Mouse (Mus musculus): ENCODE results near the gene Sel1l3.

DNA sequence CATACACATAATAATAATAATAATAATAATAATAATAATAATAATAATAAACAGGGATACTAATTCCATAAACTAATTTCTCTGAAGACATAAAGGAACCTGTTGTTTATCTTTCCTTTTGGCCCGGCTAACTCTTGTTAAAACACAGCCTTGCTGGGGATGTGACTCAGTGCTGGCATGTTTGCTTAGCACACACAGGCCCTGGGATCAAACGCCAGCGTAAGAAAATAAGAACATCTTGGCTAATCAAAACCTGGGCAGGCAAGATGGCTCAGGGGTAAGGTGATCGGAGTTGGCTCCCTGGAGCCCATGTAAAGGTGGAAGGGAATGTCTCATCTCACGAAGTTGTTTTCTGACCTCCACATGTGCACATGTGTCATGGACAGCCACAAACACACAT is 48.1 kb downstream of the Sel1l3 start:
- no peak for TF ChIP-seq EP300 (IDR thresholded peaks at IDR 0.05; ENCODE audit: insufficient read depth, low read depth, low read length)
- TF ChIP-seq POLR2A (IDR thresholded peaks at IDR 0.05; ENCODE audit: insufficient read depth, low read depth, low read length) = no peak
- no peak for TF ChIP-seq CTCF (IDR thresholded peaks at IDR 0.05)
